Mouse (Mus musculus) heart, postnatal 0 days (tissue): ENCODE measurements around the gene Stac2. TPM values are rescaled to one million over a fixed set of nuclear protein-coding genes. Genes with fewer than 3 reads are reported as not detected.

ENCODE experiments used
- ATAC-seq: fragments of 200-750 bp; cut with Nextera tagmentation; 2 replicates; pipeline ENCODE4 v1.8.0; 2017; ENCODE audit warnings: low read depth, moderate number of reproducible peaks, moderate library complexity; ENCODE audit not compliant: insufficient read depth
- DNase-seq: peaks from one replicate; pipeline ENCODE4 v3.0.0-alpha.2; 2016; ENCODE audit warnings: low spot score
- H3K27ac ChIP-seq: fragments of 300-500 bp; sonication (generic); 2 replicates; pipeline ENCODE4 v1.5.1; 2014; ENCODE audit warnings: low read depth, mild to moderate bottlenecking
- H3K27me3 ChIP-seq: fragments of 300-500 bp; sonication (generic); 2 replicates; pipeline ENCODE4 v1.6.1; 2014; ENCODE audit warnings: low read length, mixed read lengths; ENCODE audit not compliant: control insufficient read depth, insufficient read depth
- H3K36me3 ChIP-seq: fragments of 300-500 bp; sonication (generic); replicated peaks from 2 replicates; pipeline ENCODE4 v1.6.1; 2014; ENCODE audit warnings: low read length, mixed read lengths; ENCODE audit not compliant: control insufficient read depth, insufficient read depth
- H3K4me1 ChIP-seq: fragments of 300-500 bp; sonication (generic); 2 replicates; pipeline ENCODE4 v1.6.1; 2014; ENCODE audit warnings: antibody characterized with exemption; ENCODE audit not compliant: control insufficient read depth, insufficient read depth
- H3K4me2 ChIP-seq: fragments of 300-500 bp; sonication (generic); 2 replicates; pipeline ENCODE4 v1.6.1; 2014; ENCODE audit warnings: low read depth, mild to moderate bottlenecking, low read length, moderate library complexity
- H3K4me3 ChIP-seq: fragments of 300-500 bp; sonication (generic); 2 replicates; pipeline ENCODE4 v1.5.1; 2014; ENCODE audit warnings: low read depth, low read length
- H3K9ac ChIP-seq: fragments of 300-500 bp; sonication (generic); replicated peaks from 2 replicates; pipeline ENCODE4 v1.6.1; 2014; ENCODE audit warnings: low read depth, low read length, mixed read lengths
- H3K9me3 ChIP-seq: fragments of 300-500 bp; sonication (generic); replicated peaks from 2 replicates; pipeline ENCODE4 v1.6.1; 2016; ENCODE audit warnings: low read length; ENCODE audit not compliant: control insufficient read depth
- CTCF ChIP-seq: IDR thresholded peaks from 2 replicates; pipeline ENCODE4 v1.5.1; 2016; ENCODE audit warnings: antibody characterized with exemption, control low read depth, low read depth
- EP300 ChIP-seq: IDR thresholded peaks from 2 replicates; pipeline ENCODE4 v1.6.1; 2016; ENCODE audit warnings: antibody characterized with exemption, low read depth
- WGBS: fragments of 180-500 bp; shearing (Covaris S2); extraction: QIAGEN DNeasy Blood & Tissue Kit; methylation state at CpG from one replicate; pipeline ENCODE4 v1.1.7; 2014; 5-methylcytosine and 5-hydroxymethylcytosine counted together
- microRNA-seq: library from miRNA; unstranded; fragments of <30 nt; microRNA quantifications from one replicate; pipeline ENCODE4, GENCODE M21; 2016
- polyA plus RNA-seq: library from polyadenylated mRNA; unstranded; fragments of >200 nt; fragmentation: Nextera tagmentation; extraction: Ambion mirVana; gene quantifications from 2 replicates; pipeline ENCODE4 v1.2.1, GENCODE M21; 2015
- total RNA-seq: library from RNA; depleted of rRNA; stranded (reverse); fragments of >200 nt; gene quantifications from 2 replicates; pipeline ENCODE4 v1.2.3, GENCODE M21; 2014; ENCODE audit warnings: low replicate concordance; rRNA removed

Stac2 gene
- total and polyA plus RNA-seq, 2 experiments from 2014 or later, result 0.04 TPM; not detected in 1

DNA sequence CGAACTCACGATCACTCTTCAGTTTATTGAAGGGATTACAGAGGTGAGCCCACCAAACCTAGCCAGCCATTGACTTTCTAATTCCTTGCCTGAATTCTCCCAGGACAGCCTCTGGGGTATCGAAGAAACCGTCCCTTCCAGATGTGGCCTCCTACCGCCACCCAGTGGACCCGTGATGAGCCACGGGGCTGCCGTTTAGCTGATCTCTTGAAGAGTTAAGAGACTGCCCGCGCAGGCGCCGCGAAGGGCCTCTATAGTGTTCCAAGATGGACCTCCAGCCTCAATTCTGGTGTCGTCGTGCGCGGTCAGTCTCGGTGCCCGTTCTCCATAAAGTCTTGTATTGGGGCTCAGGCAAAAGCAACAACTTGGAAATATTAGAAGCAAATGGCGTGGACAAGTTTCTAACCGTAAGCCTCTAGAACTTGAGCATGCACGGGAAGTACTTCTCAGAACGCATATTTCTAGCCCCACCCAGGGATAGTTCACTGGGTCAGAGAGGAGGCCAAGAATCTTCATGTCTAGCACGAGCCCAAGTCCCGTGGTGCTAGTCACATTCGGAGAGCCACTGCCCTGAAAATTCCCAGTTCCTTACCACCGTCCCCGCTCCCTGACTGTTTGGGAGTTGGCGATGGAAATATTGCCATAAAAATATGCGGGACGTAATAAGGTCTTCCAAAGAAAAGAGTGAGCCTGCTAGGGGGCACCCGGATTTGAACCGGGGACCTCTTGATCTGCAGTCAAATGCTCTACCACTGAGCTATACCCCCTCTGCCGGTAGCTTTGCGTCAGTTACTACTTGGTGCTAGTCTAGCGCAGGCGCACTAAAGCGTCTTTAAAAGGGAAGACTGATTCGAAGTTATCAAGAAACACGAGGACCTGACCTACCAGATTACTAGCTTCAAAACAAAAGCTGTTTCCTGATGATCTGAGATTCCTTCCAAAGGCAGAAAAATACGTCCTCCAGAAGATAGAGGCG, 65.4 kb downstream of the Stac2 start:
- peak overlapping the region; percentile 96 for H3K4me2 ChIP-seq
- 0 out of 2 replicates have a peak, but pooled peaks cover 15% of the 10 kb centered on the region for H3K4me1 ChIP-seq
- WGBS, result under 1% methylated on average over 42 of the region's 42 CpGs
- H3K36me3 ChIP-seq, result no peaks in the 10 kb centered on the region
- TF ChIP-seq EP300 (no peak), CTCF (peak; percentile 95)
- peak overlapping the region; percentile 73 for H3K9ac ChIP-seq
- H3K4me3 ChIP-seq, result peak overlapping the region; percentile 71
- H3K27me3 ChIP-seq, result peaks cover 22% of the 10 kb centered on the region
- H3K27ac ChIP-seq, result peak overlapping the region; percentile 88
- ATAC-seq, result peak; percentile 82
- H3K9me3 ChIP-seq, result no peaks in the 10 kb centered on the region
- DNase-seq, result peak; percentile 87

DNA sequence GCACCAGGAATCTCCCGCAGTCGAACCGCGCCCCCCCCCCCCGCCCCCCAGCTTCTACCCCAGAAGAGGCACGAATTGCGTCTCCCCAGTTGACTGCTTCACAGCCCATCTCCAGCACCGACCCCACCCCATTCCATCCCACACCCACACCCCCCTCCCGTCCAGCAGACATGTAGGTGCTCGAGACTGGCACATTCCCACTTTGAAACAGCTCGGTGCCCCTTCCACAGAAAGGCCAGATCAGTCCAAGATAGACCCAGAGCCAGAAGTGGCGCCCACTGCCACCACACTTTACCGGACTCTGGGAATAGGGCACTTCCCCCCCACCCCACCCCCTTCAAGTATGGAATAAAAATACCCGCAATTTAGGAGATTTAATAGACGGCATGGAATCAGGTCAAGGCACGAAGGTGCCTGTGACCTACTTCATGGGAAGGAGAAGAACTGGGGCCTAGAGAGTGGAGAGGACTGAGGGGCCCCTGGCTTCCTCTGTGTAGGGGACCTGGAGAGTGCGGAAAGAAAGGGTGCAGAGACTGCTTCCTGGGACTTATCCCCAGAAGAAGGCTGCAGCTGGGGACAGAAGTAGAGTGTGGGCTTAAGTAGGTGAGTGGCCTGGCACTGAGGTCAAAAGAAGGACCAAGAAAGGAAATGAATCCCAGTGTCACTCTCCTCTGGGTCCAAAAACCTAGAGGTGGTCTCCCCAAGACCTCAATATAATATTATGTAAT, 66.4 kb downstream of the Stac2 start:
- WGBS, result 29% methylated on average over 15 of the region's 17 CpGs
- no peak for TF ChIP-seq CTCF
- 0 out of 2 replicates have a peak, but pooled peaks cover 15% of the 10 kb centered on the region for H3K4me1 ChIP-seq
- ATAC-seq (no peak), DNase-seq (no peak)
- peak overlapping the region; percentile 54; the same call in 1 of the 2 replicates for H3K9ac ChIP-seq
- no peaks in the 10 kb centered on the region for H3K9me3 ChIP-seq
- H3K27me3 ChIP-seq, result peaks cover 22% of the 10 kb centered on the region
- peak overlapping the region; percentile 96 for H3K4me2 ChIP-seq
- H3K36me3 ChIP-seq, result no peaks in the 10 kb centered on the region
- H3K27ac ChIP-seq, result no peak overlapping the region
- H3K4me3 ChIP-seq, result peak overlapping the region; percentile 71

Small RNAs within 50 kb of the gene (microRNA-seq; reads per million reads assigned to microRNA genes)
- gene Gm27597, result not detected

Other genes starting within 250 kb of the Stac2 start
- gene B230217C12Rik, start 212.7 kb downstream of the Stac2 start, total RNA-seq, result 0.23 and 1.4 TPM in 2 replicates
- 0.97 and 1.6 TPM in 2 replicates for gene B230217C12Rik, start 212.7 kb downstream of the Stac2 start, polyA plus RNA-seq
- 7.1 and 9.9 TPM in 2 replicates for gene Fbxo47, start 169.3 kb downstream of the Stac2 start, total RNA-seq
- 0.63 and 0.70 TPM in 2 replicates for gene Fbxo47, start 169.3 kb downstream of the Stac2 start, polyA plus RNA-seq
- 0.39 and 2.6 TPM in 2 replicates for gene Plxdc1, start 67.0 kb downstream of the Stac2 start, total RNA-seq
- 2.1 TPM in 2 replicates for gene Plxdc1, start 67.0 kb downstream of the Stac2 start, polyA plus RNA-seq
- gene Arl5c, start 57.3 kb downstream of the Stac2 start, total RNA-seq, result 4.3 TPM in 1 of 2 replicates, not detected in the other
- 2.9 TPM in 2 replicates for gene Arl5c, start 57.3 kb downstream of the Stac2 start, polyA plus RNA-seq
- gene Cacnb1, start 30.4 kb downstream of the Stac2 start, total RNA-seq, result 5.5 and 6.2 TPM in 2 replicates
- gene Cacnb1, start 30.4 kb downstream of the Stac2 start, polyA plus RNA-seq, result 4.8 and 5.2 TPM in 2 replicates
- gene Rpl19, start 26.8 kb downstream of the Stac2 start, total RNA-seq, result 604 and 622 TPM in 2 replicates
- 588 TPM in 2 replicates for gene Rpl19, start 26.8 kb downstream of the Stac2 start, polyA plus RNA-seq
- gene Fbxl20, start 96.9 kb upstream of the Stac2 start, total RNA-seq, result 8.8 and 12.5 TPM in 2 replicates
- gene Fbxl20, start 96.9 kb upstream of the Stac2 start, polyA plus RNA-seq, result 8.6 and 8.8 TPM in 2 replicates
- gene Med1, start 139.8 kb upstream of the Stac2 start, total RNA-seq, result 29.2 and 41.4 TPM in 2 replicates
- gene Med1, start 139.8 kb upstream of the Stac2 start, polyA plus RNA-seq, result 36.7 and 38.1 TPM in 2 replicates
- gene Cdk12, start 149.6 kb upstream of the Stac2 start, total RNA-seq, result 18.4 and 25.8 TPM in 2 replicates
- gene Cdk12, start 149.6 kb upstream of the Stac2 start, polyA plus RNA-seq, result 3.9 and 4.2 TPM in 2 replicates